Mouse (Mus musculus) left cerebral cortex, postnatal 14 days (tissue): ENCODE results near the gene Exosc3. TPM values are rescaled to one million over a fixed set of nuclear protein-coding genes. Genes with fewer than 3 reads are reported as not detected.
A peak's percentile ranks its signal among the peaks of the same experiment; 100 is the strongest.

Experiments used
- DNase-seq, 2 experiments: peaks; one replicate each; pipeline ENCODE4 v3.0.0; 2021 to 2022; ENCODE audit warnings: low spot score in 2 of 2, mixed read lengths in 1 of 2
- intact Hi-C: fragments of 180-260 bp; cut with DNase I; formaldehyde crosslinking; loops from one replicate; pipeline ENCODE4 v1.15.1; 2025
- total RNA-seq, 2 experiments: library from RNA; stranded (reverse); gene quantifications; 2 replicates each; pipeline ENCODE4 v1.2.3; 2021

Exosc3 gene
- total RNA-seq, 2 experiments from 2014 or later, result 9.8 to 11.4 TPM

DNA sequence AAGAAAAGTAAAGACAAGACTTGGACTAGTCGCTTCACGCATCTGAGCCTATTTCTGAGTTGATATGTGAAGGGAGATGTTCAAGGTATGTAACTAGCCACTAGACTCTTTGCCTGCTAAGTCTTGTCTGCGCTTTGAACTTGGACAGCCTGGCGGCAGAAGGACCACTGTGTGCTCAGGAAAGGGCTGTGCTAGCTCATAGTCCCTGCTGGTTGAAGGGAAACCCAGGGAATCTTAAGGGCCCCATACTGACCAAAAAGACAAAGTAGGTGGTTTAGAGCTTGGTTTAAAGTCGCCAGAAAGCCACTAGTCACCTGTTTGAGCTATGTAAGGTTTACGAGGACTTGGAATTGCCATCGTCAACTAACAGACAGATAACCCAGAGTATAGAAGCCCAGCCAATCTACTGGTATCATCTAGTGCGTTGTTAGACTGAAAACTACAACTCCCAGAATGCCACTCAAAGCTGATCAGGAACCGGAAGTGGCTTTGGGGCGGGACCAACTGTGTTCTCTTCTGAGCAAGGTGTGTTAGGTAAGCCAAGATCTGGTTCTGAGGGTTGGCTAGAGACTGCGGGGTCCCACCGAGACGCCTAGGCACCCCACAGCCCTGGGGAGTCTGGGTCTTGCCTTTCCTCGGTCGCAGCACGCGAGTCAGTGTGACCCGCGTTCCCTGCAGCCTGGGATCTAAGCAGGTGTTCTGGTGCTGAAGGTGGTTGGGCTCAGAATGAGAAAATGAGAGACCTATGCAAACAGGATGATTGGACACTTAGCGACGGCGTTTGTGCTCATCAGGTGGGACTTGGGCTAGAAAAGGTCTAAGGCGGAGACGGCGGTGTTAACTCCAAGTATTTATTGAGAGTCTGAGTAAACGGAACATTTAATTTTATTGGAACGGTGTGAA lies 45.6 kb downstream of the Exosc3 start, which contains the start of gene Trmt10b:
Gene Trmt10b, plus strand, starts transcription at position 466 of the 903 bp plus-strand sequence.
- peak; percentile 73 to 83 for DNase-seq
- intact Hi-C loops, result no loop called here

DNA sequence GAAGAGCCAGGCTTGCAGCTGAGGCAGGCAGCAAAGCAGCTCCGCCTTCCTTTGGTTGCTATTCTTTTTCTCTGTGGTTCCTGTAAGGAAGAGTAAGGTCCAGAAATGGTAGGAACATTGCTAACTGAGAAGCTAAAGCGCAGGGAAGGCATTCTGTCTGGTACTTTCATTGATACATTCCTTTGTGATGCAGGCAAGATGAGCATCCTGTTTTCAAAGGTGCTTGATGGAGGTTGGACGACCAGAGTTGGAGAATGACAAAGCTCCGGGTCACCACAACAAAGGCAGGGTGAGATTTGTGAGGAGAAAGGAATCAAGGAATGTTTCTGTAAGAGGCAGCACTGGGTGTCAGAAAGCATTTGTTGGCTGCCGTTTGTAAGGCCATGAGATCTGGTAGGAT lies 54.6 kb downstream of the Exosc3 start:
- intact Hi-C loops, result loop anchor here (5.0 to 10.0 kb wide), 2 partner anchors 271 to 567 kb away; partner anchors contain the start of gene Polr1e
- no peak for DNase-seq

DNA sequence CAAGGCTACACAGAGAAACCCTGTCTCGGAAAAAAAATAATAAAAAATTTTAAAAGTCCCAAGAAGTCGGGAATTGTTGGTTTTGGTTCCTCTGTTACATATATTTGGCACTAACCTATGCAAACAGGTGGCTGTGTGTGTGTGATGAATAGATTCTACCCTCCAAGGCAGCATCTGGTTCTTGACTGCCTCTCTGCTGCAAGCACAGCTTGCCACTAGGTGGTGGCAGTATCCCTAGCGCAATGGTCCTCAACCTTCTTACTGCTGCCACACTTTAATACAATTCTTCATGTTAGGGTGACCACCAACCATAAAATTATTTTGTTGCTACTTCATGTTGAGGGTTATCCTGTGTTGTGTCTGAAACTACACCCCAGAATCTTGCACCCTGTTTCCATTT lies 56.2 kb downstream of the Exosc3 start:
- intact Hi-C loops, result loop anchor here (5.0 to 10.0 kb wide), 2 partner anchors 269 to 568 kb away; partner anchors contain the start of gene Polr1e
- peak in 1 of 2 experiments; percentile 23 for DNase-seq

- DNase-seq, result peak; percentile 71
- intact Hi-C loops, result loop anchor here (1.0 to 10.0 kb wide), 3 partner anchors 118 to 575 kb away; partner anchors contain the start of gene Tomm5
These were observed 62.5 kb downstream of the Exosc3 start for GRCm38 (mm10) chr4:45279981-45280548.

DNA sequence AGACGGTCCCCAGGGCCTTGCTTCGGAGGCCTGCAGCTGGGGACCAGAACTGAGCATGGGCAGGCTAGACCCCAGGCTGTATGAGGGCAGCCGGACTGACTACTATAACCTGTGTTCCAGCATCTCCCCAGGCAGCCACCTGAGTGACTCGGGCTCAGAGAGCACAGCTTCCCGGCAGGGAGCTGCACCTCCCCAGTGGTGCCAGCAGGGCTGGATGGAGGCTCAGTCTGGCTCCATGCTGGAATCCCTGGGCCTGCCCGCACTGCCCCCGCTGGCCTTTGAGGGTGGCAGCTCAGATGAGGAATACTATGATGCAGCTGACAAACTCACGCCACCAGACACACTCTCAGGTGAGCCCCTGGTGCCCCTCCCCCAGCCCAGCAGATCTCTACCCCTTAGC lies 63.2 kb downstream of the Exosc3 start:
- DNase-seq, result no peak
- intact Hi-C loops, result loop anchor here (5.0 kb wide), 1 partner anchor 117 kb away; no protein-coding TSS in a partner anchor

GRCm38 (mm10) chr4:45275770-45276169 lies 66.8 kb downstream of the Exosc3 start:
- no peak for DNase-seq
- intact Hi-C loops, result loop anchor here (5.0 kb wide), 1 partner anchor 113 kb away; no protein-coding TSS in a partner anchor

GRCm38 (mm10) chr4:45271041-45271452 lies 71.5 kb downstream of the Exosc3 start:
- DNase-seq, result peak; percentile 55 to 72
- intact Hi-C loops, result no loop called here

DNA sequence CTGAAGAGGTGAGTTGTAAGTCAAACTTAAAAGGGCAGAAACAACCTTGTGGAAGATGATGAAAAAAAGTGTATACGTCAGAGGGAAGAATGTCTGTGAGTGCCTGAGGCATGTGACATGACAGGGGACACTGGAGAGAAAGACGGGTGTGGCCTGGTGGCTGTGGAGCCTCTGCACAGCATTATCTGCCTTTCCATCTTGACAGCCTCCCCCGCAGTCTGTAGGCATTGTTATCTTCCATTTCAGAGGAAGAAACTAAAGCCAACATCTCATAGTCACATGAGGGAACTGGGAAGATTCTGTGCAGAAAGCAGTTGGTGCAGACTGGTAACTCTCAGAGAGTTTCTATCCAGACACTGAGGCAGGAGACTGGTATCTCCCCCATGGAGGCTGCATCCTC lies 74.6 kb downstream of the Exosc3 start:
- no peak for DNase-seq
- intact Hi-C loops, result no loop called here

Other genes with a start within 250 kb of the Exosc3 start
- 10 to 100 TPM; 68.3 to 76.1 TPM for gene Tomm5, start 234.6 kb downstream of the Exosc3 start, total RNA-seq
- 10 to 100 TPM; 12.7 to 16.1 TPM for gene Frmpd1, start 157.9 kb downstream of the Exosc3 start, total RNA-seq
- 10 to 100 TPM; 11.4 to 16.9 TPM for gene Trmt10b, start 45.6 kb downstream of the Exosc3 start, total RNA-seq
- 10 to 100 TPM; 20.9 TPM for gene Dcaf10, start 631 bp downstream of the Exosc3 start, total RNA-seq
- gene Slc25a51, start 66.0 kb upstream of the Exosc3 start, total RNA-seq, result 100 to 1,000 TPM; 110 to 111 TPM
- 10 to 100 TPM; 12.1 to 15.0 TPM for gene Shb, start 189.7 kb upstream of the Exosc3 start, total RNA-seq